Mouse (Mus musculus) telencephalon, adult 2 months (tissue): ENCODE measurements at regions not wholly inside any gene's neighbourhood (a gene's known extent, or its start where the extent isn't known, plus 50 kb on each side); places are given as distances from the start of the nearest gene placed in this dataset.
A peak's percentile ranks its signal among the peaks of the same experiment; 100 is the strongest.

Experiments
- DNase-seq: peaks from one replicate; pipeline ENCODE4 v3.0.0-alpha.2; 2011; ENCODE audit warnings: low read depth, low spot score

DNA sequence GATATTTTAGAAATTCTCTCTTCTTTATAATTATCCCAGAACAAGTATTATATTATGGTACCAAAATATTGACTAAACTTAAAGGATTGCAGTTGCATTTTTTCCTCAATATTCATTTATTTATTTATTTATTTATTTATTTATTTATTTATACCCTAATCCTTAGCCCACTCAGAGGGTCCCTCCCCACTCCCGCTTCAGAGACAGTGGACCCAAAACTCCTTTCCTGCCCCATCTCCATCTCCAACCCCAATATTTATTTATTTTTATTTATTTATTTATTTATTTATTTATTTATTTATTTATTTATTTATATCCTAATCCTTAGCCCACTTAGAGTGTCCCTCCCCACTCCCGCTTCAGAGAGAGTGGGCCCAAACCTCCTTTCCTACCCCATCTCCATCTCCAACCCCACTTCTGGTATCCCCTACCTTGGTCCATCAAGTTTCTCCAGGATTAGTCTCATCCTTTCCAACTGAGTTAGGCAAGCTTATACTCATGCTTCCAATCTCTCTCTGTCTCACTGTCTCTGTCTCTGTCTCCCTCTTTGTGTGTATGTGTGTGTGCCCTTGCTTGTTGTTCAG, 1340.8 kb downstream of the Cntnap5b start:
- DNase-seq: no peak

DNA sequence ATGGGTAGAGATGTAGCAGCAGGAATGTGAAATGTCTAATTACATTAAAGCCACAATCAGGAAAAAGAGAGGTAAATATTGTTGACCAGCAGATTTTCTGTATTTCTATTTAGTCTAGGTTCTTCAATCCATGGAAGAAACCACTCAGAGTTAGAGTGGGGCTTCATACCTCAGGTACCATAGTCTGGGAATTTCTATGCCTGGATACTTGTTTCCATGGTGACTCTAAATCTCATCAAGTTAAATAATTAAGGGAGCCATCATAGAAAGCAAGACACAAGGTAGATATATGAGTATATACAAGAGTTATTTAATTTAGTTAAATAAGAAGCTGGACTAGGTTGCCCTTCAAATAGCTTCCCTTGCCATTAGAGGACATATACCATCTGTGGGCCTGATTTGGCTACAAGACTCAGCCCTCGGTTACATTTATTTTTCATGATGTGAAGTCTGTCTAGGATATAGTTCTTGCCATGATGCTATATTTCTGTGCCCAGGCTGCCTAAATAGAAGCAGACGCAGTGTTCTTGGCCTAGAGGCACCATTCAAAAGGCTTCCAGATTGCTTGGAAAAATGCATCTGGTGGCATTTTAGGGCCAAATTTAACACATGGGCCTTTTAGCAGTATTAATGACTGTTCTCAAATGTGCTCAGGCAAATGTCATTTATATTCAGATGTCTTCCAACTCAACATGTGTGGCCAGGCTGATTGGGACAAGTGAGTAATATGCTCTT, 1349.7 kb downstream of the Cntnap5b start:
- peak; percentile 43 for DNase-seq

DNA sequence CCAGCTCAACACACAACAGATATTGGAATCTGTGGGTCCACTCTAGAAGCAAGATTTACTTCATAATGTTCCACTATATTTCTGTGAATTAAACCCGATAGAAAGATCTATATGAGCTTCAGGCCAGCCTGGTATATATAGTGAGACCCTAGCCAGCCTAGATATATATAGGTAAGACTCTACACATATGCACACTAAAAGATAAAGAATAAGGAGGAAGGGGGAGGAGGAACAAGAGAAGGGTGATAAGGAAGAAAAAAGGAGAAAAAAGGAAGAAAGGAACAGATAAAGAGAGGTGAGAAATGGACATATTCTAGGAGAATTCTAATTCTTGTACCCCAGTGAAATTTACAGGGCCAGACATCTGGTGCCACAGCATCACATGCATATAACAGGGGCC, 1354.7 kb downstream of the Cntnap5b start:
- DNase-seq: no peak

DNA sequence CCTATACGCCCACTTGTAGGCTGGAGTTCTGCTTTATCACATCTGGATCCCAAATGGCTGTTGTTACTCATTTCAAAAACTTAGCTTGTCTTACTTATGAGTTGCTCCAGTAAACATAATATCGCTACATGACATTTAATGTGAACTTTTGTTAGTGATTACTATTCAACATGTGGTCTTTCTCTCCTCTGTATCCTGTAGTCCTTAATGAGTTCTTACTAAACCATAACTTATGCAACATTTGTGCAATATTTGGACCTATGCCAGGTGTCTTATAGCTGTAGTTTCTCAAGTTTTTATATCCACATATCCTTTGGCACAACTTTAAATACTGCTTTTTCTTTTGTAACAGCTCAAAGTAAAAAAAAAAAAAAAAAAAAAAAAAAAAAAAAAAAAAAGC, 1394.1 kb downstream of the Cntnap5b start:
- no peak for DNase-seq
